Mouse (Mus musculus) CH12F3 (cell line): Measurements from ENCODE around the gene Vopp1.

Experiments used
- in situ Hi-C: fragments of 300-500 bp; cut with MboI; formaldehyde crosslinking; loops from 2 replicates; pipeline ENCODE4 v1.14.3; 2020; ENCODE audit warnings: low sequenced_read_pairs

Gene Vopp1

GRCm38 (mm10) chr6:57787376-57787775, 37.6 kb downstream of the Vopp1 start:
- in situ Hi-C loops, result no loop called here

- in situ Hi-C loops, result no loop called here
Measured at GRCm38 (mm10) chr6:57784251-57784650, 40.7 kb downstream of the Vopp1 start.

GRCm38 (mm10) chr6:57782658-57783057, 42.3 kb downstream of the Vopp1 start:
- in situ Hi-C loops, result no loop called here

- in situ Hi-C loops, result no loop called here
Measured at GRCm38 (mm10) chr6:57780359-57780758, 44.6 kb downstream of the Vopp1 start.

GRCm38 (mm10) chr6:57773792-57774191, 51.2 kb downstream of the Vopp1 start:
- in situ Hi-C loops, result no loop called here

GRCm38 (mm10) chr6:57770467-57771190, 54.3 kb downstream of the Vopp1 start:
- in situ Hi-C loops, result no loop called here

- in situ Hi-C loops, result no loop called here
Measured at GRCm38 (mm10) chr6:57768948-57769525, 55.9 kb downstream of the Vopp1 start.

GRCm38 (mm10) chr6:57767112-57767868, 57.7 kb downstream of the Vopp1 start:
- in situ Hi-C loops, result no loop called here

GRCm38 (mm10) chr6:57766287-57766686, 58.7 kb downstream of the Vopp1 start:
- in situ Hi-C loops, result no loop called here

- in situ Hi-C loops, result no loop called here
Measured at GRCm38 (mm10) chr6:57765095-57765878, 59.7 kb downstream of the Vopp1 start.

GRCm38 (mm10) chr6:57763054-57763453, 61.9 kb downstream of the Vopp1 start:
- in situ Hi-C loops, result no loop called here

GRCm38 (mm10) chr6:57753962-57754759, 70.8 kb downstream of the Vopp1 start:
- in situ Hi-C loops, result no loop called here

GRCm38 (mm10) chr6:57745748-57746129, 79.2 kb downstream of the Vopp1 start:
- in situ Hi-C loops, result no loop called here

GRCm38 (mm10) chr6:57744974-57745747, 79.8 kb downstream of the Vopp1 start:
- in situ Hi-C loops, result no loop called here

GRCm38 (mm10) chr6:57744123-57744522, 80.8 kb downstream of the Vopp1 start:
- in situ Hi-C loops, result no loop called here

GRCm38 (mm10) chr6:57743333-57743732, 81.6 kb downstream of the Vopp1 start:
- in situ Hi-C loops, result no loop called here

- in situ Hi-C loops, result no loop called here
Measured at GRCm38 (mm10) chr6:57742749-57743148, 82.2 kb downstream of the Vopp1 start.

- in situ Hi-C loops, result no loop called here
Measured at GRCm38 (mm10) chr6:57721347-57721746, 103.6 kb downstream of the Vopp1 start.

- in situ Hi-C loops, result no loop called here
Measured at GRCm38 (mm10) chr6:57711726-57712125, 113.2 kb downstream of the Vopp1 start.

GRCm38 (mm10) chr6:57706721-57707120, 118.2 kb downstream of the Vopp1 start:
- in situ Hi-C loops, result no loop called here
